Mouse (Mus musculus) G1E-ER4 (cell line): ENCODE data around the gene Map1lc3b. TPM values are rescaled to one million over a fixed set of nuclear protein-coding genes. Genes with fewer than 3 reads are reported as not detected.

ENCODE experiments used
- GATA1 ChIP-seq: IDR thresholded peaks from one replicate; pipeline ENCODE4 v1.8.0; 2012; ENCODE audit warnings: low read length, inconsistent platforms
- polyA plus RNA-seq: library from polyadenylated mRNA; stranded (reverse); fragments of >175 nt; gene quantifications from 2 replicates; pipeline ENCODE4 v1.2.3, GENCODE M21; 2012

Map1lc3b gene
- polyA plus RNA-seq, 1 experiment: 30.8 TPM

GRCm38 (mm10) chr8:121588750-121589149, 1.4 kb upstream of the Map1lc3b start:
- no peak for TF ChIP-seq GATA1

GRCm38 (mm10) chr8:121589205-121589726, 895 bp upstream of the Map1lc3b start:
- no peak for TF ChIP-seq GATA1

GRCm38 (mm10) chr8:121591178-121592066, 1.3 kb downstream of the Map1lc3b start:
- TF ChIP-seq GATA1: no peak

GRCm38 (mm10) chr8:121593293-121593692, 3.1 kb downstream of the Map1lc3b start:
- no peak for TF ChIP-seq GATA1

GRCm38 (mm10) chr8:121593983-121594382, 3.8 kb downstream of the Map1lc3b start:
- no peak for TF ChIP-seq GATA1

- no peak for TF ChIP-seq GATA1
Measured at GRCm38 (mm10) chr8:121598190-121598589, 8.0 kb downstream of the Map1lc3b start.

GRCm38 (mm10) chr8:121598892-121599291, 8.7 kb downstream of the Map1lc3b start:
- no peak for TF ChIP-seq GATA1

GRCm38 (mm10) chr8:121599842-121600241, 9.7 kb downstream of the Map1lc3b start:
- TF ChIP-seq GATA1: no peak

GRCm38 (mm10) chr8:121602411-121602810, 12.2 kb downstream of the Map1lc3b start:
- TF ChIP-seq GATA1: no peak

GRCm38 (mm10) chr8:121602860-121603259, 12.7 kb downstream of the Map1lc3b start:
- no peak for TF ChIP-seq GATA1

GRCm38 (mm10) chr8:121603801-121604200, 13.6 kb downstream of the Map1lc3b start:
- TF ChIP-seq GATA1: no peak

- no peak for TF ChIP-seq GATA1
Measured at GRCm38 (mm10) chr8:121607661-121608060, 17.5 kb downstream of the Map1lc3b start.

- TF ChIP-seq GATA1: no peak
Measured at GRCm38 (mm10) chr8:121609251-121609650, 19.1 kb downstream of the Map1lc3b start.

GRCm38 (mm10) chr8:121609916-121610315, 19.8 kb downstream of the Map1lc3b start:
- no peak for TF ChIP-seq GATA1

GRCm38 (mm10) chr8:121613419-121613818, 23.3 kb downstream of the Map1lc3b start:
- no peak for TF ChIP-seq GATA1

- TF ChIP-seq GATA1: no peak
Measured at GRCm38 (mm10) chr8:121619401-121619995, 29.3 kb downstream of the Map1lc3b start.
